Mouse (Mus musculus) liver, adult 2 months (tissue): ENCODE results near the gene Capn9.

Experiments
- CTCF ChIP-seq: fragments of 200-500 bp; IDR thresholded peaks from 2 replicates; pipeline ENCODE4 v1.5.1; 2011; ENCODE audit warnings: low read depth, low read length, control low read depth
- POLR2A ChIP-seq: fragments of 200-500 bp; IDR thresholded peaks from 2 replicates; pipeline ENCODE4 v1.6.1; 2011; ENCODE audit warnings: low read length, control low read depth; ENCODE audit not compliant: insufficient read depth; ENCODE audit errors: extremely low read depth

DNA sequence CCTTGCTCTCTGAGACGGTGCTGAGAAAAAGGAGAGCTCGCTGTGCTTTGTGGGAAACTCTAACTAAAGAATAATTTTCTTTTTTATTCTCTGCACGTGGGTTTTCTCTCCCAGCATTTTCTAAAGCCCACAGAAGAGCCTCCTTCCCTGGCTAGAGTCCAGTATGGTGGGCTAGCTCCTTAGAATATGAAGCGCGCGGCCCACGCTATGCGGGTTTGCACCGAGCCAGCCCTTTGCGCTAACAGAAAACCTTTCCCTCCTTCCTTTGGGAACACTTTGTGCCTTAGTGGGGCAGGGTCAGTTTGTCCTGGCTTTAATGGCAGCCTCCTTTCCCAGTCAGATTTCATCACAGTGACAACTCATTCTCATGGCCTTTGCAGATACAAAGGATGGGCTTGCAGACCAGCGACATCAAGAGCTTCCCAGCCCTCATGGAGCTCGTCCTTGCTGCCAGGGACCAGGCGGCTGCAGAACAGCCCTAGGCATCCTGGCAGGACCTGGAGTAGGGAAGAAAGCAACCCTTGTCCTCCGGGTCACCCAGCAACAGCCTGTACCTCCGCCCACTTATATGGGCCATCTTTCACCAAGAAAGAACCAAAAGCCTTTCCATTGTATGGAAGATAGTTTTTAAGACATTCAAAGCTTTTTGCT lies 24.8 kb upstream of the Capn9 start:
- no peak for TF ChIP-seq POLR2A
- TF ChIP-seq CTCF = no peak
